Mouse (Mus musculus) testis, adult 2 months (tissue): ENCODE measurements around the gene Rfx2.

Experiments
- CTCF ChIP-seq: fragments of 200-500 bp; IDR thresholded peaks from 2 replicates; pipeline ENCODE4 v1.5.1; 2012; ENCODE audit warnings: low read depth, mild to moderate bottlenecking, inconsistent platforms, low read length, moderate library complexity; ENCODE audit not compliant: control insufficient read depth, insufficient read depth, insufficient replicate concordance
- POLR2A ChIP-seq: fragments of 200-500 bp; IDR thresholded peaks from 2 replicates; pipeline ENCODE4 v1.6.1; 2012; ENCODE audit warnings: low read depth, mild to moderate bottlenecking, inconsistent platforms, low read length, moderate library complexity; ENCODE audit not compliant: control insufficient read depth

DNA sequence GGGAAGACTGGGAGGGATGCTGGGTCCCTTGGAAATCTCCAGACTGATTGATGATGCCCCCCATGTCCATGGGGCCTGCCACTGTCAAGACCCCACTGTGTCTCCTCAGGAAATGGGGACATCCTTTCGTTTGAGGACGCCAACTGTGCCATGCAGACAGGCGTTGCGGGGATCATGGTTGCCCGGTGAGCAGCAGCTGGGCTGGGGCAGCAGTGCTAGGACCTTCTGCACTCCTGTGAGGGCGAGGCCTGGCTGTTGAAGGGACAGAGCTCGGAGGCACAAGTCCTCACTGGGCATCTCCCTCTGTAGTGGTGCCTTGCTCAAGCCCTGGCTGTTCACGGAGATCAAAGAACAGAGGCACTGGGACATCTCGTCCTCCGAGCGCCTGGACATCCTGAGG, 61.9 kb downstream of the Rfx2 start:
- TF ChIP-seq POLR2A (no peak), CTCF (no peak)
